Mouse (Mus musculus): ENCODE measurements around the gene Fpr3. TPM values are rescaled to one million over a fixed set of nuclear protein-coding genes. Genes with fewer than 3 reads are reported as not detected.
A peak's percentile ranks its signal among the peaks of the same experiment; 100 is the strongest.
"Not testable (repeated sequence)": the region's sequence is repeated elsewhere in the genome, so short reads cannot be mapped to it uniquely, and the experiment has no call there.

Gene Fpr3
- total RNA-seq (2021), result not detected

DNA sequence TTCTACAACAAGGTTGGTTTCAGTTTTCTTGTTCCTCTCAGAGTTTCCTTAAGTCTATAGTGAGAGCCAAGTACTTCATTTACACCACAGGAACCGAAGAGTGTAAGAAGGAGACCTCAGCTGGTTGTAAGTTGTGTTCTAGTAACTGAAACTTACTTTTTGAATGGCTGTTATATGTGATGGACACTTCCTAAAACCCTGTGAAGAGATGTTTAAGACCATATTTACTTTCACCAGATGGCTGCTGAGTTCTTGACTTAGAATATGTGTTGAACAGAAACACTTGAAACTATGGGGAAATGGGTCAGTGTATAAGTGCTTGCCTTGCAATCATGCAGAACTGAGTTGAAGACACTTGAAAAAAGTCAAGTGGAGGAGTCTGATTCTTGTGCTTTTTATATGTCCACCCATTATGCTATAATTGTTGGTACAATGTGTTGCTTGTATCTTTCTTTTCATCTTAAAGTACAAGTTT, at the start of gene Fpr3, which contains the start of gene Fpr2:
Gene Fpr3 (plus strand): TSS at position 79 of the 475 bp plus-strand sequence.
Gene Fpr2 (plus strand): TSS at position 51 of the 475 bp plus-strand sequence.
- DNase-seq (ENCODE audit: extremely low spot score in 1 of 2, low spot score in 1 of 2), result no peak

DNA sequence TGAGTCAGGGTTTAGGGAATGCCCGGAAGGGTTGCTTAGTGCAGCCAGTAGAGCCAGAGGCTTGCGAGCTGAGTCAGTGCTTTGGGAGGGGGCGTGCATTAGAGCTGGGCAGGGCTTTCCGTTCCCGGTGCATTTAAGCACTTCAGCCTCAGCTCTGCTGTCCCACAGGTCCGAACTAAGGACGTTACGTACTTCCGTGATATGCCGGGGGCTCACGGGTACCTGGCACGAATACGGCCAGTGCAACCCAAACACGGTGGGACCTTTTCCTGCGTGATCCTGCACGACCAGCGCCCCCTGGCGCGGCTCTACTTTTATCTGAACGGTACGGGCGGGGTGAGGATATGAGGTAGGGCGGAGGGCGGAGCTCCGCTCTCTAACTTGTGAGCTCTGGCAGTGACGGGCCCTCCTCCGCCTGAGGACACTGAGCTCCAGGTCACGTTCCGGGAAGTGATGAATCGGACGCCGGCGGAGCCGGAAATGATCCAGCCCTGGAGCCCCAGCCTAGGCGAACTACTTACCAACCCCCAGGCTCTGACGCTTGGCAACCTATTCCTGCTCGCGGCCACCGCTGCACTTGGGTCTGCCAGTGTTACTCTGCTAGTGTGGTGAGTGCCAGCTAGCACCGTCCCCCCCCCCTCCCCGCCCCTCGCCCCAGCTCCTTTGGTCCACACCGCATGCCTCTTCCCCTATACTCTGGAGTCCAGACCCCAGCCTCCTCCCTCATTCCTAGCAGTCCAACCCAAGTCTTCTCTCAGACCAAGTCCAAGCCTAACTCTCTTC, 49.5 kb upstream of the Fpr3 start:
- peak; percentile 91 to 97 for DNase-seq (ENCODE audit: extremely low spot score in 1 of 2, low spot score in 1 of 2)

GRCm38 (mm10) chr17:17839276-17839675, 48.4 kb upstream of the Fpr3 start:
- no peak for DNase-seq (ENCODE audit: extremely low spot score in 1 of 2, low spot score in 1 of 2)

DNA sequence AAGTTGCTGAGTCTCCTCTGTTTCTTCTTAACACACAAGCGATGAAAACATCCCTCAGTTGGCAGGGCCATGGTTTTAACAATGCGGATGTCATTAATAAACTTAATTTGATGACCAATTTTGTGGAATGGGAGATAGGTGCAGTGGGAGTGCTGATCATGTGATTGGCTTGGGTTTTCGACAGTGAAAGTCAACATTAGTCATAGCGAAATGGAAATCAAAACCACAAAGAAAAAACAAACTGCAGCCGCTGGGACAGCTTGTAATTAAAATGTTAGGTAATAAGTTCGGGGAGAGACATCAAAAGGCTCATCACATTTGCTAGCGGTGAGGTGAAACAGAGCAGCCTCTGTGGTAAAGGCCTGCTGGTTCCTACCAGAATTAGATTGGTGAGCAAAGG, 46.9 kb upstream of the Fpr3 start:
- DNase-seq (ENCODE audit: extremely low spot score in 1 of 2, low spot score in 1 of 2), result no peak

- no peak for DNase-seq (ENCODE audit: extremely low spot score in 1 of 2, low spot score in 1 of 2)
These were observed 44.0 kb upstream of the Fpr3 start for GRCm38 (mm10) chr17:17843534-17844261.

GRCm38 (mm10) chr17:17844606-17845005, 43.0 kb upstream of the Fpr3 start:
- DNase-seq (ENCODE audit: extremely low spot score in 1 of 2, low spot score in 1 of 2), result not testable (repeated sequence)

GRCm38 (mm10) chr17:17845187-17846027, 42.2 kb upstream of the Fpr3 start:
- peak in 1 of 2 experiments; percentile 13 for DNase-seq (ENCODE audit: extremely low spot score in 1 of 2, low spot score in 1 of 2)

GRCm38 (mm10) chr17:17848988-17849387, 38.7 kb upstream of the Fpr3 start:
- no peak for DNase-seq (ENCODE audit: extremely low spot score in 1 of 2, low spot score in 1 of 2)

DNA sequence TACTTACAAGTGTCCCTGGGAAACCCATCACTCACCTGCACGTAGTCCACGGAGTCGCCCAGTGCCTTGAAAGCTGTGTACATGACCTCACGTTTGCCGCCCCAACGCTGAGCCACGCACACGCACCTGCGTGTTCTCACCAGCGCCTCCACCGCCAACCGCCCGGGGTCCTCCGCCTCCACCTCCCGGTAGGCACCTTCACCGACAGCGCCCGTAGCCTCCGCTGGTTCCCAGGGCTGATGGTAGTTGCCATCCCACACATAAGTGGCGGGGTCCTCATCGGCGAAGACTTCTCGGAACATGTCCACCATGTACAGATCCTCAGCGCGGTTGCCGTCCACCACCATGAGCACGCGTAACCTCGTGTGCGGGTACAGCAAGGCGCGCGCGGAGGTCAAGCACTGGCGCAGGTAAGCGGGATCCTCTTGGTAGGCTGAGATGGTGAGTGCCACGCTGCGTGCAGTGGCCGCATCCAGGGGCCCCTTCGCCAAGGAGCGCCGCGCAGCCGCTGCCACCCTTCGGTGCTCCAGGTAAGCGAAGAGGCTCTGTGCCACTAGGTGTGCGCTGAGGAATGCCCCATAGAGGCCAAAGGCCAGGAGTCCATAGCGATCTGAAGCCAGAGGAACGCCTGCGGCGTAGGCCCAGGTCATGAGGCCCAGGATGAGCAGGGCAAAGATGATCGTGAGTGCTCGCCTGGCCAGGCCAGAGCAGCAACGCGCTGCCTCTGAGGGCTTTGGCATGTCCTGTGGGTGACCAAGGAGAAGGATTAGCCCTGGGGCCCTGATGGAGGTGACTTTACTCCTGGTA, 37.5 kb upstream of the Fpr3 start:
- DNase-seq (ENCODE audit: extremely low spot score in 1 of 2, low spot score in 1 of 2), result no peak

- DNase-seq (ENCODE audit: extremely low spot score in 1 of 2, low spot score in 1 of 2), result no peak
These were observed 32.4 kb upstream of the Fpr3 start, which contains the start of gene Has1 for GRCm38 (mm10) chr17:17855064-17855838. Gene Has1 (minus strand): TSS chr17:17855205.

DNA sequence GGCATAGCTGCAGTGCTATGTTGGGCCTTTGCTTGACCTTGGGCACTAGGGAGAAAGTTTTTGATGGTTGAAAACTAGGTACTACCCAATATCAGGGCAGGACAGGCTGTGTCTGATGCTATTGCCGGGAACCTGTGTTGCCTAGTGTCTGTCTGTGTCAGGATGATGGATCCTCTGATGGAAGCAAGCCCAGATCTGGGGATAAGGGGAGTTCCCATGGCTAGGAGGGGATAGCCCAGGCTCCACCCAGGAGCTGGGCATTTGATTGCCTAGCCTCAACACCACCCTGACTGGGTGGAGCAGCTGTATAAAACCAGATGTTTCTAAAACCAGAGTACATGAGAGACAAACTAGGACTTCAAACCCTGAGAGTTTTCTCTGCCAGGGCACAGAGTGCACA, 31.0 kb upstream of the Fpr3 start:
- no peak for DNase-seq (ENCODE audit: extremely low spot score in 1 of 2, low spot score in 1 of 2)

GRCm38 (mm10) chr17:17857446-17857845, 30.2 kb upstream of the Fpr3 start:
- no peak for DNase-seq (ENCODE audit: extremely low spot score in 1 of 2, low spot score in 1 of 2)

DNA sequence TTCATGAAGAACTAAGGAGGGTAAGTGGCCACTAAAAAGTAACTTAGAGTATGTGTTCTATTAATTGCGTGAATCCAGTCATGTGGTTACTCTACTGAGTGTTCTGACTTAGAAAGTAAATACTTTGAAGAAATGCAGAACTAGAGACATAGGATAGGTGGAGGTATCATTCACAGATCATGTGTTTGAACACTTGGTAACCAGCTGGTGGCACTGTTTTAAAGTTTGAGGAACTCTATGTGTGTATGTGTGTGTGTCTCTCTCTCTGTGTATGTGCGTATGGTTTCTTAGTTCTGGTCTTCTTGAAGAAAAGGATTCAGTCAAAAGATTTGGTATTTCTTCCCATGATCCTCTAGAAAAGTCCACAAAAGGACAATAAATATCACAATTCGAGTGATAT, 27.5 kb upstream of the Fpr3 start:
- DNase-seq (ENCODE audit: extremely low spot score in 1 of 2, low spot score in 1 of 2), result no peak

- DNase-seq (ENCODE audit: extremely low spot score in 1 of 2, low spot score in 1 of 2), result no peak
These were observed 25.3 kb upstream of the Fpr3 start for GRCm38 (mm10) chr17:17862360-17862759.

GRCm38 (mm10) chr17:17865168-17865567, 22.5 kb upstream of the Fpr3 start:
- DNase-seq (ENCODE audit: extremely low spot score in 1 of 2, low spot score in 1 of 2), result no peak

- no peak for DNase-seq (ENCODE audit: extremely low spot score in 1 of 2, low spot score in 1 of 2)
These were observed 20.7 kb upstream of the Fpr3 start for GRCm38 (mm10) chr17:17866801-17867469.

DNA sequence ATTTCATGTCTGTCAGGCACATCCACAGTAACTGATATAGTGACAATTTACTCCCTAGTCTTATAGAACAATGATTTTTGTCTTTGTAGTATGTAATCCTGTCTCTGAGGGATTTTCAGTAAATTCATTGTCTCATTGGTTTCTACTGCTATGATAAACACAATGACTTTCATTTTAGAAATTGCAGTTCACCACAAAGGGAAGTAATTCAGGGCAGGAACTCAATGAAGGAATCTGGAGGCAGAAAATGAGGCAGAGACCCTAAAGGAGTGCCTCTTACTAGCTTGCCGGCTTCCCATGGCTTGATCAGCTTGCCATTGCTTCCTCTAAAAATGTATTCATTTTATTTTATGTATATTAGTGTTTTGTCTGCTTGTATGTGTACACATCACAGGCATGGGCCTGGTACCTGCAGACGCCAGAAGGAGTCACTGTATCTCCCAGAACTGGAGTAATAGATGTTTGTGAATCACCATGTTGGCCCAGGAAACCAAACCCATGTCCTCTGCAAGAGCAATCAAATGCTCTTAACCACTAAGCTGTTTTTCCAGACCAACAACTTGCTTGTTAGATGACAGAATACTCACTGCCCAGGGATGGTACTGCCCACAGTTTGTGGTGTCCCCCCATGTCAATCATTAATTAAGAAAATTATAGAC, 16.6 kb upstream of the Fpr3 start:
- DNase-seq (ENCODE audit: extremely low spot score in 1 of 2, low spot score in 1 of 2), result no peak

DNA sequence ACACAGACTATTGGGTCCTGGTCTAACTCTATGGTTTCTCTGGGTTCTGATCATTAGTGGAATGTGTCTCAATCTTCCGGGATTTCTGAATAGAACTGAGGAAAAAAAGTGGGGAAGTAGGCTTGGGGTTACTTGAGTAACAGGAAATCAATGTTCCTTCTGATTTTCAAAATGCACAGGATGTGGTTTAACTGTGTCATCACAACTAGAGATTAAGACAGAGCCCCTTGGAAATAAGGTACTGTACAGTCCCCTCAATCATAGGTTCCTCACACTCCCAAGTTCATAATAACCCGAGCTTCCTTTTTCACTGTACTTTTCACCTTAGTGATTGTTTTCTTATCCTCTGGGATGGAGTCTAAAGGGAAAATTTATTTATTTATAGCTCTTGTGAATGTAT, 16.0 kb upstream of the Fpr3 start:
- no peak for DNase-seq (ENCODE audit: extremely low spot score in 1 of 2, low spot score in 1 of 2)
